Mouse (Mus musculus): ENCODE measurements at regions not wholly inside any gene's neighbourhood (a gene's known extent, or its start where the extent isn't known, plus 50 kb on each side); places are given as distances from the start of the nearest gene placed in this dataset.

GRCm38 (mm10) chr1:122273579-122273978 is 705.8 kb upstream of the Ddx18 start:
- DNase-seq (ENCODE audit: low spot score in 2 of 2), result no peak
- intact Hi-C loops (cut with DNase I), result no loop called here

GRCm38 (mm10) chr1:122243031-122243430 is 675.2 kb upstream of the Ddx18 start:
- DNase-seq (ENCODE audit: low spot score in 2 of 2), result no peak
- intact Hi-C loops (cut with DNase I), result no loop called here

GRCm38 (mm10) chr1:122241511-122241910 is 673.7 kb upstream of the Ddx18 start:
- intact Hi-C loops (cut with DNase I), result no loop called here
- DNase-seq (ENCODE audit: low spot score in 2 of 2), result no peak

- intact Hi-C loops (cut with DNase I), result no loop called here
- no peak for DNase-seq (ENCODE audit: low spot score in 2 of 2)
Observed at GRCm38 (mm10) chr1:122230442-122230841, 662.7 kb upstream of the Ddx18 start.

- peak; percentile 8 to 72 for DNase-seq (ENCODE audit: low spot score in 2 of 2)
- intact Hi-C loops (cut with DNase I), result no loop called here
Observed at GRCm38 (mm10) chr1:122212484-122212883, 644.7 kb upstream of the Ddx18 start.

GRCm38 (mm10) chr1:122208619-122209018 is 640.8 kb upstream of the Ddx18 start:
- intact Hi-C loops (cut with DNase I), result no loop called here
- DNase-seq (ENCODE audit: low spot score in 2 of 2), result no peak

GRCm38 (mm10) chr1:122169547-122169946 is 601.8 kb upstream of the Ddx18 start:
- intact Hi-C loops (cut with DNase I), result no loop called here
- DNase-seq (ENCODE audit: low spot score in 2 of 2), result no peak

GRCm38 (mm10) chr1:122161798-122162197 is 594.0 kb upstream of the Ddx18 start:
- intact Hi-C loops (cut with DNase I), result no loop called here

GRCm38 (mm10) chr1:122141362-122141761 is 573.6 kb upstream of the Ddx18 start:
- DNase-seq (ENCODE audit: low spot score in 2 of 2), result peak in 1 of 2 experiments; percentile 3
- intact Hi-C loops (cut with DNase I), result no loop called here

More at GRCm38 (mm10) chr1:122161798-122162197, 594.0 kb upstream of the Ddx18 start:
- DNase-seq (ENCODE audit: low spot score in 2 of 2), result peak in 1 of 2 experiments; percentile 21

- DNase-seq (ENCODE audit: low spot score in 2 of 2), result peak in 1 of 2 experiments; percentile 4
- intact Hi-C loops (cut with DNase I), result no loop called here
Observed at GRCm38 (mm10) chr1:122123954-122124353, 556.2 kb upstream of the Ddx18 start.

- intact Hi-C loops (cut with DNase I), result no loop called here
- DNase-seq (ENCODE audit: low spot score in 2 of 2), result no peak
Observed at GRCm38 (mm10) chr1:122095726-122096125, 527.9 kb upstream of the Ddx18 start.

GRCm38 (mm10) chr1:122082481-122082880 is 514.7 kb upstream of the Ddx18 start:
- intact Hi-C loops (cut with DNase I), result loop anchor here (10.0 kb wide), 1 partner anchor 432 kb away; no protein-coding TSS in a partner anchor
- DNase-seq (ENCODE audit: low spot score in 2 of 2), result no peak

GRCm38 (mm10) chr1:122076085-122076484 is 508.3 kb upstream of the Ddx18 start:
- no peak for DNase-seq (ENCODE audit: low spot score in 2 of 2)
- intact Hi-C loops (cut with DNase I), result no loop called here

GRCm38 (mm10) chr1:122055146-122055545 is 487.4 kb upstream of the Ddx18 start:
- no peak for DNase-seq (ENCODE audit: low spot score in 2 of 2)
- intact Hi-C loops (cut with DNase I), result no loop called here

GRCm38 (mm10) chr1:122048112-122048725 is 480.4 kb upstream of the Ddx18 start:
- intact Hi-C loops (cut with DNase I), result no loop called here
- peak; percentile 21 to 89 for DNase-seq (ENCODE audit: low spot score in 2 of 2)

- peak in 1 of 2 experiments; percentile 58 for DNase-seq (ENCODE audit: low spot score in 2 of 2)
- intact Hi-C loops (cut with DNase I), result no loop called here
Observed at GRCm38 (mm10) chr1:122043896-122044295, 476.1 kb upstream of the Ddx18 start.

- DNase-seq (ENCODE audit: low spot score in 2 of 2), result peak in 1 of 2 experiments; percentile 29
Observed at GRCm38 (mm10) chr1:122043114-122043513, 475.3 kb upstream of the Ddx18 start.

GRCm38 (mm10) chr1:122007749-122008148 is 440.0 kb upstream of the Ddx18 start:
- DNase-seq (ENCODE audit: low spot score in 2 of 2), result no peak
- intact Hi-C loops (cut with DNase I), result no loop called here

More at GRCm38 (mm10) chr1:122043114-122043513, 475.3 kb upstream of the Ddx18 start:
- intact Hi-C loops (cut with DNase I), result no loop called here

GRCm38 (mm10) chr1:121996461-121996860 is 428.7 kb upstream of the Ddx18 start:
- peak in 1 of 2 experiments; percentile 41 for DNase-seq (ENCODE audit: low spot score in 2 of 2)
- intact Hi-C loops (cut with DNase I), result no loop called here

- intact Hi-C loops (cut with DNase I), result no loop called here
- DNase-seq (ENCODE audit: low spot score in 2 of 2), result no peak
Observed at GRCm38 (mm10) chr1:121990653-121991052, 422.9 kb upstream of the Ddx18 start.

GRCm38 (mm10) chr1:121958942-121959341 is 391.2 kb upstream of the Ddx18 start:
- no peak for DNase-seq (ENCODE audit: low spot score in 2 of 2)
- intact Hi-C loops (cut with DNase I), result no loop called here

GRCm38 (mm10) chr1:121935911-121936310 is 368.1 kb upstream of the Ddx18 start:
- intact Hi-C loops (cut with DNase I), result no loop called here
- DNase-seq (ENCODE audit: low spot score in 2 of 2), result no peak
